ENCODE assay signal across 11 mouse cellular contexts in genomic region chr5:121943472-121943871, GRCm38 (mm10).
DNase-seq lines count a peak whose midpoint lies in the region; ATAC-seq and TF ChIP-seq lines count a peak whose summit lies in the region.
"Had no signal": no experiment of that assay in that cellular context is flagged by ENCODE, and none has a peak within 500 bp of the region (broad histone marks: within the 10 kb centered on the region; RNA-seq: fewer than 3 reads in every experiment).

No protein-coding gene starts in this region.

- H3K9ac ChIP-seq in kidney, postnatal 0 days (ENCODE audit: low read depth, low read length): no peak overlapping the region
- no peak overlapping the region for H3K9ac ChIP-seq in MEL (ENCODE audit: control insufficient read depth, low read depth, low read length, poor library complexity, severe bottlenecking)
- H3K9ac ChIP-seq: embryonic facial prominence, embryonic 12.5 days; limb, embryonic 13.5 days had no signal

- peak; percentile 69 for TF ChIP-seq CTCF in kidney, postnatal 0 days (IDR thresholded peaks at IDR 0.05; ENCODE audit: low read depth)
- peak; percentile 66 to 83 (median 76) for TF ChIP-seq CTCF in MEL (IDR thresholded peaks at IDR 0.05 in 2 of 3, conservative IDR thresholded peaks at IDR 0.05 in 1 of 3; ENCODE audit: control insufficient read depth in 1 of 3, insufficient read depth in 1 of 3, low read depth in 2 of 3, low read length in 3 of 3, poor library complexity in 1 of 3, severe bottlenecking in 1 of 3)

- H3K36me3 ChIP-seq in kidney, postnatal 0 days (ENCODE audit: insufficient read depth, low read length): no peaks in the 10 kb centered on the region
- no peaks in the 10 kb centered on the region for H3K36me3 ChIP-seq in MEL (ENCODE audit: control insufficient read depth in 1 of 2, insufficient read depth in 2 of 2, low read length in 2 of 2)
- H3K36me3 ChIP-seq: embryonic facial prominence, embryonic 12.5 days; limb, embryonic 13.5 days had no signal

- peak; percentile 41 for TF ChIP-seq RAD21 in MEL (IDR thresholded peaks at IDR 0.05; ENCODE audit: low read depth, low read length)

- no peaks in the 10 kb centered on the region for H3K4me1 ChIP-seq in kidney, postnatal 0 days (replicated peaks; ENCODE audit: insufficient read depth, low read length)
- no peaks in the 10 kb centered on the region for H3K4me1 ChIP-seq in MEL (ENCODE audit: control insufficient read depth in 1 of 2, insufficient read depth in 2 of 2, low read length in 2 of 2)

- no peak for DNase-seq in kidney, postnatal 0 days (ENCODE audit: low spot score)
- DNase-seq in kidney, postnatal 14 days: no peak
- DNase-seq in B cell, adult 2 months: peak; percentile 42 to 45
- peak; percentile 32 for DNase-seq in MEL (ENCODE audit: low read depth, low spot score)
- no peak for DNase-seq in cerebellum, postnatal 36 days
- no peak for DNase-seq in right cerebral cortex, adult 2 months (ENCODE audit: low spot score in 2 of 2)
- DNase-seq: adrenal gland, adult 8-10 months; heart, adult 11 months had no signal

- H3K27me3 ChIP-seq in kidney, postnatal 0 days (ENCODE audit: insufficient read depth, low read length): no peaks in the 10 kb centered on the region
- H3K27me3 ChIP-seq in MEL (ENCODE audit: control insufficient read depth in 1 of 2, insufficient read depth in 2 of 2, low read length in 2 of 2): no peaks in the 10 kb centered on the region
- H3K27me3 ChIP-seq: embryonic facial prominence, embryonic 12.5 days had no signal

- no peak overlapping the region for H3K27ac ChIP-seq in kidney, postnatal 0 days
- H3K27ac ChIP-seq in MEL (ENCODE audit: control insufficient read depth, low read depth, low read length): no peak overlapping the region
- H3K27ac ChIP-seq: embryonic facial prominence, embryonic 12.5 days; limb, embryonic 13.5 days had no signal

- no peak overlapping the region for H3K4me2 ChIP-seq in kidney, postnatal 0 days (ENCODE audit: low read length)
- H3K4me2 ChIP-seq: embryonic facial prominence, embryonic 12.5 days; limb, embryonic 13.5 days had no signal

- H3K9me3 ChIP-seq in kidney, postnatal 0 days (replicated peaks; ENCODE audit: low read length): no peaks in the 10 kb centered on the region
- no peaks in the 10 kb centered on the region for H3K9me3 ChIP-seq in MEL (replicated peaks; ENCODE audit: insufficient read depth, low read length)
- H3K9me3 ChIP-seq: embryonic facial prominence, embryonic 12.5 days; limb, embryonic 13.5 days had no signal

- WGBS in kidney, postnatal 0 days: 59% methylated on average over 7 of the region's 7 CpGs

- no peaks in the 10 kb centered on the region for H3K79me2 ChIP-seq in MEL (ENCODE audit: control insufficient read depth, insufficient read depth, low read length, poor library complexity)

- TF ChIP-seq EP300 in MEL (IDR thresholded peaks at IDR 0.05; ENCODE audit: low read depth in 1 of 2, low read length in 2 of 2): no peak

- no peak overlapping the region for H3K4me3 ChIP-seq in kidney, postnatal 0 days (replicated peaks; ENCODE audit: low read depth, low read length)
- no peak overlapping the region for H3K4me3 ChIP-seq in MEL (ENCODE audit: control insufficient read depth in 1 of 2, insufficient read depth in 1 of 2, low read depth in 2 of 2, low read length in 2 of 2)
- H3K4me3 ChIP-seq: embryonic facial prominence, embryonic 12.5 days; limb, embryonic 13.5 days had no signal

- no peak for TF ChIP-seq POLR2A in MEL (IDR thresholded peaks at IDR 0.05; ENCODE audit: control insufficient read depth in 1 of 2, insufficient read depth in 1 of 2, low read depth in 1 of 2, low read length in 2 of 2, poor library complexity in 1 of 2)

- no peak for ATAC-seq in kidney, postnatal 0 days (replicated peaks; ENCODE audit: low FRiP score, low read depth)
- ATAC-seq in megakaryocyte progenitor cell, adult 5-6 weeks (replicated peaks; ENCODE audit: poor library complexity): peak; percentile 72

TF ChIP-seq in MEL, 35 proteins besides CTCF, POLR2A, EP300 and RAD21:
- TF ChIP-seq SMC3 (IDR thresholded peaks at IDR 0.05; ENCODE audit: low read depth, low read length) (peak; percentile 50; the same call in 1 of the 2 replicates), RCOR1 (IDR thresholded peaks at IDR 0.05; ENCODE audit: low read depth, low read length) (no peak), POLR2AphosphoS2 (IDR thresholded peaks at IDR 0.05; ENCODE audit: low read length) (no peak)

Comparison
In these comparisons a context has a peak if more than half of its experiments do, and no peak if none do; other contexts are left out.
1. DNase-seq: peak in B cell, adult 2 months (2 of 2) and MEL (single experiment); none in kidney, postnatal 0 days (single experiment), kidney, postnatal 14 days (single experiment), cerebellum, postnatal 36 days (0 of 2) and right cerebral cortex, adult 2 months (0 of 2).